Mouse (Mus musculus) lung, adult 18-20 months (tissue): ENCODE data around the gene Senp6.
"Not testable (repeated sequence)": the region's sequence is repeated elsewhere in the genome, so short reads cannot be mapped to it uniquely, and the experiment has no call there.

Experiments
- DNase-seq, 2 experiments: peaks; one replicate each; pipeline ENCODE4 v3.0.0; 2022; ENCODE audit warnings: mixed read lengths in 2 of 2

The Senp6 gene

GRCm38 (mm10) chr9:80080941-80081340 is 14.2 kb downstream of the Senp6 start:
- DNase-seq = peak in 1 of 2 experiments; percentile 24

DNA sequence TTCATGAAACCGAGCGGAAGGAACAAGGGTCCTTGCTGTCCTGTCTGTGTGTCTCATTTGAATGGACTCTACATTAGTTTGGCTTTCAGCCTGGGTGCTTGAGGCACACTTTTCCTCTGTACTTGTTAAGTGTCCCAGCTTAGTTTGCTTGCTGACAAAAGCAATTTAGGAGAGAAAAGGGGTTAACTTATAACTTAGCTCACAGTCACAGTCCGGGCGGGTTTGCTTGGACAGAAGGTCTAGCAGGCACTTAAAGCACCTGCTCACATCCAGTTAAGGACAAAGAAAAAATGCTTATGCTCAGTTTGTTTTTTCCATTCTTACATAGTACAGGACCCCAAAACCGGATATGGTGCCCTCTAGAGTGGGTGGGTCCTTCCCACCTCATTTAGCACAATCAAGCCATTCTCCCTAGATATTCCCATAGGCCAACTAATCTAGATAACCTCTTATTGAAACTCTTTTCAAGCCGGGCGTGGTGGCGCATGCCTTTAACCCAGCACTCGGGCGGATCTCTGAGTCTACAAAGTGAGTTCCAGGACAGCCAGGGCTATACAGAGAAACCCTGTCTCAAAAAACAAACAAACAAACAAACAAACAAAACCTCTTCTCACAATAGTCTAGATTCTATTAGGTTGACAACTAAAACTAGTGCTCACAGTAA is 17.9 kb downstream of the Senp6 start:
- DNase-seq = no peak

- no peak for DNase-seq
These were observed 19.0 kb downstream of the Senp6 start for GRCm38 (mm10) chr9:80085665-80086064.

DNA sequence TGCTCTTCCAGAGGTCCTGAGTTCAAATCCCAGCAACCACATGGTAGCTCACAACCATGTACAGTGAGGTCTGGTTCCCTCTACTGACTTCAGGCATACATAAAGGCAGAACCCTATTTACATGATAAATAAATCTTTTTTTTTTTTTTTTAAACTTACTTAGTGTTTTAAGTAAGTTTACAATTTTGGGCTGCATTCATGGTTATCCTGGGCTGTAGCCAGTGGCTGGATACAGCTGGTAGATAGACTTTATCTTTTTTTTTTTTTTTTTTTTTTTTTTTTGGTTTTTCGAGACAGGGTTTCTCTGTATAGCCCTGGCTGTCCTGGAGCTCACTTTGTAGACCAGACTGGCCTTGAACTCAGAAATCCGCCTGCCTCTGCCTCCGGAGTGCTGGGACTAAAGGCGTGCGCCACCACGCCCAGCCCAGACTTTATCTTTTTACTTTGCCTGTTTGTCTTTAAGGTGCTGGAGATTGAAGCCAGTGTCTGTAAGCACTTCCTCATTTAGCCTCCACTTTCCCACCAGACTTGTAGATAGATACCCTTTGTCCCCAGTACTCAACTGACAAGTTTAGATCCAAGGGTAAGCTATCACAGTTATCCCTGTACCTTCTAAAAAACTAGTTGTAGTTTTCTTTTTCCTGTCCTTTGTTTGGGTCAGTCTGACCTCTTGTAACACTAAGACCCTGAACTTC is 19.7 kb downstream of the Senp6 start:
- not testable (repeated sequence) for DNase-seq

DNA sequence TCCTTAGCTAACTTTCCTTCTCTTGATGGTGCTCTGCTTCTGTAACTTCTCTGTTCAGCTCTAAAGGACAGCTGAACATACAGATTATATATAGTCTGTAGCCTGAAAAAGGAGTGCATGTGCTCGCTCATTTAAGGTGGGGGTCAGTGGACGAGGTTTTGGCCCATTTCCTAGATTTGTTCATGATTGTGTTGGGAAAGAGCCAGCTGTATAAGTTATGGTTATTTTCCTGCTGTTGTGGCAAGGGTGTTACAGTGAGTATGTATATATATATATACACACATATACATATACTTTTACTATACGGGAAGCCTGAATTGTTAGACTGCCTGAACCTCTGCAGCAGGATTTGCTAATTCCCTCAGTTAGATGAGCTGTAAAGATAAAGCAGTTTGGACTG is 22.7 kb downstream of the Senp6 start:
- DNase-seq = no peak

GRCm38 (mm10) chr9:80096325-80096724 is 29.6 kb downstream of the Senp6 start:
- DNase-seq = no peak

- no peak for DNase-seq
These were observed 79.4 kb downstream of the Senp6 start for GRCm38 (mm10) chr9:80145992-80146587.

GRCm38 (mm10) chr9:80149594-80149993 is 82.9 kb downstream of the Senp6 start:
- no peak for DNase-seq

DNA sequence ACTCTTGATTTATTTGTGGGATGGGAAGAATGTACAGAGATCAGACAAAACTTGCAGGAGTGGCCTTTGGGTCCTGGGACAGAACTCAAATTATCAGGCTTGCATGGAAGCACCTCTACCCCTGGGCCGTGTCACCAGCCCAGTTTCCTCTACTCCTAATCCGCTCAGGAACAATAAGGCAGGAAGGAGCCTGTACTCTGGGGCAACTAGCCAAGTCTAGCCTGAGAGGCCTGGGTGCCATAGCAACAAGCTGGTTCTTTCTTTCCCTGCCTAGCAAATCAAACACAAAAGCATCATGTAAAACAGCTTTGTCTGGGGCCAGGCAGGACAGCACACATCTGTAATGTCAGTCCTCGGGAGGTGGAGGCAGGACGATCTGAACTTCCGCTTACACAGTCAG is 88.6 kb downstream of the Senp6 start:
- DNase-seq = peak; percentile 70 to 83

DNA sequence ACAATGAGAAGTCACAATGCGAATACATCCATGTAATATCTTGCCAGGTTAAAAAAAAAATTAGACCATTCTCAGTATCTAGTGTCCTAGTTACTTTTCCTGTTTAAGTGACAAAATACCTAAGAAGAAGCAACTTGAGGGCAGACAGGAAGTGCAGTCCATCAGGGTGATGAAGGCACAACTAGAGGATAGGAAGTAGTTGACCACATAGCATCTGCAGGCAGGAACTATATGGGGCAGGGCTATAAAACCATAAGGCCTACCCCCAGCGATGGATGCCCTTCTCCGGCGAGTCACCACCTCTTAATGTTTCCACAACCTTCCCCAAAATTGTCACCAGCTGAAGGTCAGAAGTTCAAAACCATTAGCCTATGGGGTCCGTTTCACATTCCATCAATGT is 90.1 kb downstream of the Senp6 start:
- no peak for DNase-seq

DNA sequence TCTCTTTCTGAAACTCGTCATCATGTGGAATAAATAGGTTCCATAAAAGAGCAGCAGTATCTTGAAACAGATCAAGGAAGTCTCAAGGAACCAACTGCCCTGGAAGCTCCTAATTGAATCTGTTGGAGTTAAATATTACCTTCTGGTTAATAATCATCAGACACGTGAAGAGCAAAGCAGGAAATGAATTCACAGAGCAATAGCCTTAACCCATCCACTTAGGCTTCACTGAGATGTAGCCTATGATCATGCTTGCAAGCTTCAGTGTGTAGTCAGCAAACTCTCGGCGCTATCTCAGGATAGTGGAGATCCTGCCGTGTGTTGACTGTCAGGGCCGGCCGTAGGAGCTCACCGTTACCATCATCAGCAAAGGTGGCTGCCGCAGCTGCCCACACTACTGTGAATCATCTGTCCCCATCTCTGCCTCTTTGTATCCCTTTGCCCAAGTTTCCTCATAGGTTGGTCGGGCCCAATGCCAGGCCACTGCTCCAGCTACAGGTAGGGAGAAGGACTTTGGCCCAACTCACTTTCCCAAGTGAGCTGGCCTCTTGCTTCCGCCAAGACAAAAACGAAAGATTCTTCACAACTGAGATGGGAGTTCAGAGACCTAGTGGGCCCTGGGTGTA is 91.2 kb downstream of the Senp6 start:
- no peak for DNase-seq

GRCm38 (mm10) chr9:80158937-80159336 is 92.2 kb downstream of the Senp6 start:
- DNase-seq = no peak

DNA sequence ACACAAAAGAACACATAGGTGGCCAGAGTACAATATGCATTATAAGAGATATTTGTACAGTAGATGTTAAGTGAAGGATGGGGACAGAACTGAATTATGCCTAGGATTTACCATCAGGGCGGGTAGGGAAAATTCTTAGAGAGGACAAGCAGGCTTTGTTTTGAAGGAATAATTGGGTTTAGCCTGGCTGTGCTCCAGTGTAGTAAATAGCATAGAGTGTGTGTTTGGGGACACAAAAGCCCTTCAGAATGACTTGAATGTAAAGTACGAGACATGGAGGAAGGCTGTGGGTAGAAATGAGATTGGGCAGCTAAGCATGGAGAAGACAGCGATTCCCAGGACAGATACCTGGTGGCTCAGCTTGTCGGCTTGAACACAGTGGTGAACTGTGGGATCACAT is 94.7 kb downstream of the Senp6 start:
- DNase-seq = no peak

DNA sequence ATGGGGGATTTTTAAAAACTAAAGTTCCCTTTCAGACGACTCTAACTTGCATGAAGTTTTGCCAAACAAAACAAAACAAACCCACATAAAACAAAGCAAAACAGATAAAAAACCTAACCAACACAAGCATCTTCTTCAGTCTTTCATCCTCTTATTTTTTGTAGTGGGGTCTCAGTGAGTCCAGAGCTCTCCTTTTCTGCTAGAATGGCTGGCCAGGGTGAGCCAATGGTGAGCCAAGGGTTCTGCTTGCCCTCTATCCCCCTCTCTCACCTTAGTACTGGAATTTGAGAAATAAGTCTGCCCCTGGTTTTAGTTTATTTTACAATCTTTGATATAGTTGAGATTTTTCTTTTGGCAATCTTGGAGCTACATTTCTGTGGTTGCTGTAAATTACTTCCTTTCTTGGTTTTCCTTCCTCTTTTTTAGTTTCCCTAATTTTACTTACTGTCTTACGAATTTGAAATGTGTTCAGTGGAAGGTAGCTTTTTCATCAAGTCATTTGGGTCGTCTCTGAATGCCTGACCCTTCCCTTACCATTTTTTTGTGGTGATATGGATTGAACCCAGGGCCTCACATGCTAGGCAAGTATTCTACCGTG is 96.5 kb downstream of the Senp6 start:
- no peak for DNase-seq

- peak in 1 of 2 experiments; percentile 17 for DNase-seq
These were observed 97.5 kb downstream of the Senp6 start for GRCm38 (mm10) chr9:80164191-80164590.

GRCm38 (mm10) chr9:80164611-80165474 is 98.1 kb downstream of the Senp6 start, which contains the start of gene Myo6:
TSS of gene Myo6 (plus strand) at chr9:80165031.
- peak; percentile 92 to 93 for DNase-seq

GRCm38 (mm10) chr9:80165690-80166089 is 99.0 kb downstream of the Senp6 start:
- DNase-seq = no peak

DNA sequence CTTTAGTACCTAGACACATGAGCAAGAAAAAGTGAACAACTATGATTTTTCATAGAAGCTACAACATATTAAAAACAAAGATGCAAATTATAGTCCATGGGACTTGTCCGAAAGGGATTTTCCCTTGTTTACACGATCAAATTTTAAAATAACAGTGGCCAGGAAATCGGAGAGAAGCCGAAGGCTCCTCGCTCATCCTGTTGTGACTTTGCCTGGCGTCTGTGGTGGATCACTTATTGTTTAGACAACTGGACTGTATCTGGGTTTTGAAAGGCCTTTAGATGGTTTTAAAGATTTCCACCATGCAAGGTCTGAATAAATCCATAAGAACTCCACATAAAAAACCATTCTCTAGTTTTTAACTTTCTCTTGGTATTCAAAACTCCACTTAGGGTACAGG is 99.7 kb downstream of the Senp6 start:
- DNase-seq = peak in 1 of 2 experiments; percentile 21

DNA sequence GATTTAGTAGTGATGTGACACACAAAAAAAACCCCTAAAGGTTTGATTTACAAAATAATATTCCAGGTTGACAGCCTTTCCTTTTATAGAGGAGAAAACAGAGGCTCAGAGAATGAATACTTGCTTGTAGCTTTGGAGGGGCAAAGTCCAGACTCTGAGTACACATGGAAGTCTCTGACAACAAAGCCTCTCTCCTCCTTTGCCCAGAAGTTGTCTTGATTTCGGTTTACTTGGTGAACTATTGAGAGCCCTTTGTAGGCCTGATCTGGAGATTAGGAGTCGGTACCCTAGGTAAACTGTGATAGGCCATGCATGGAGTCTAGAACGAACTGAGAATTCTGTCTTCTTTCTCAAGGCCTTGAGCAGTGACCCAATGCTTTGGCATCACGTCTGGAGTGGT is 100.4 kb downstream of the Senp6 start:
- no peak for DNase-seq

- DNase-seq = no peak
These were observed 102.8 kb downstream of the Senp6 start for GRCm38 (mm10) chr9:80169551-80169950.

- no peak for DNase-seq
These were observed 104.5 kb downstream of the Senp6 start for GRCm38 (mm10) chr9:80171241-80171640.
